Mouse (Mus musculus): ENCODE results near the gene Vps51.

GRCm38 (mm10) chr19:6067724-6068415 lies 9.2 kb downstream of the Vps51 start, which contains the start of gene Tm7sf2:
- no peak for TF ChIP-seq CTCF (IDR thresholded peaks at IDR 0.05; ENCODE audit: extremely low read depth, insufficient read depth, insufficient read length, insufficient replicate concordance)
- no peak for TF ChIP-seq POLR2A (IDR thresholded peaks at IDR 0.05; ENCODE audit: low read depth, low read length)

Data from spleen, adult 2 months (tissue).